15 mouse cellular contexts compared by ENCODE assay signal in the genomic region with DNA sequence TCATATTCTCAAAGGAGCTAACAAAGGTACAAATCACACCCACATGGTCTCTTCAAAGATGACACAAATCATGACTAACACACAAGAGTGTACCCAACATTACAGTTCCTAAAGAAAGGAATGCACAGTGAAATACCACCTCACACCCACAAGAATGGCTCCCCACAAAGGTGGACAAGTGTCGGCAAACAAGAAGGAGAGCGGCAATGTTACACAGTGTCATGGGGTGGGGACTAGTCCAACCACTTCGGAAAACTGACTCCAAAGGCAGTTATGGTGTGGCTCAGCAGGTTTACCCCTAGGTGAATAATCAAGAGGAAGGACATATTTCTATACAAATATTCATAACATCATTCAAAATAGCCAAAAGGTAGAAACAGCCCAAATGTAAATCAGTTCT.
"Had no signal": no experiment of that assay in that cellular context is flagged by ENCODE, and none has a peak within 500 bp of the region (broad histone marks: within the 10 kb centered on the region; RNA-seq: fewer than 3 reads in every experiment).

No protein-coding gene starts in this region.

- H3K9ac ChIP-seq: limb, embryonic 15.5 days; liver, embryonic 12.5 days; liver, embryonic 14.5 days; midbrain, embryonic 13.5 days; midbrain, embryonic 15.5 days; neural tube, embryonic 13.5 days; neural tube, embryonic 15.5 days had no signal

- H3K36me3 ChIP-seq: limb, embryonic 15.5 days; liver, embryonic 12.5 days; midbrain, embryonic 15.5 days; neural tube, embryonic 13.5 days; neural tube, embryonic 15.5 days had no signal

- H3K27me3 ChIP-seq: limb, embryonic 15.5 days; liver, embryonic 12.5 days; megakaryocyte, embryonic 14.5 days; midbrain, embryonic 13.5 days; midbrain, embryonic 15.5 days; neural tube, embryonic 13.5 days; neural tube, embryonic 15.5 days had no signal

- DNase-seq: retina, postnatal 1 day; right cerebral cortex, postnatal 25 days; right cerebral cortex, postnatal 4 days; thymus, adult 18-20 months; thymus, postnatal 14 days; thymus, postnatal 36 days had no signal

- H3K4me3 ChIP-seq: limb, embryonic 15.5 days; liver, embryonic 12.5 days; megakaryocyte, embryonic 14.5 days; midbrain, embryonic 13.5 days; midbrain, embryonic 15.5 days; neural tube, embryonic 13.5 days; neural tube, embryonic 15.5 days had no signal

- ATAC-seq: liver, embryonic 12.5 days; midbrain, embryonic 13.5 days; midbrain, embryonic 15.5 days had no signal

- H3K9me3 ChIP-seq: limb, embryonic 15.5 days; liver, embryonic 12.5 days; megakaryocyte, embryonic 14.5 days; midbrain, embryonic 13.5 days; midbrain, embryonic 15.5 days; neural tube, embryonic 13.5 days; neural tube, embryonic 15.5 days had no signal

- H3K4me2 ChIP-seq: limb, embryonic 15.5 days; liver, embryonic 12.5 days; midbrain, embryonic 11.5 days; midbrain, embryonic 13.5 days; midbrain, embryonic 15.5 days; neural tube, embryonic 13.5 days; neural tube, embryonic 15.5 days had no signal

- H3K4me1 ChIP-seq: limb, embryonic 15.5 days; liver, embryonic 12.5 days; megakaryocyte, embryonic 14.5 days; midbrain, embryonic 13.5 days; midbrain, embryonic 15.5 days; neural tube, embryonic 13.5 days; neural tube, embryonic 15.5 days had no signal

- H3K27ac ChIP-seq: limb, embryonic 15.5 days; liver, embryonic 12.5 days; liver, embryonic 14.5 days; midbrain, embryonic 13.5 days; midbrain, embryonic 15.5 days; neural tube, embryonic 13.5 days; neural tube, embryonic 15.5 days had no signal
